Mouse (Mus musculus): Measurements from ENCODE around the gene Popdc2.

Gene Popdc2

DNA sequence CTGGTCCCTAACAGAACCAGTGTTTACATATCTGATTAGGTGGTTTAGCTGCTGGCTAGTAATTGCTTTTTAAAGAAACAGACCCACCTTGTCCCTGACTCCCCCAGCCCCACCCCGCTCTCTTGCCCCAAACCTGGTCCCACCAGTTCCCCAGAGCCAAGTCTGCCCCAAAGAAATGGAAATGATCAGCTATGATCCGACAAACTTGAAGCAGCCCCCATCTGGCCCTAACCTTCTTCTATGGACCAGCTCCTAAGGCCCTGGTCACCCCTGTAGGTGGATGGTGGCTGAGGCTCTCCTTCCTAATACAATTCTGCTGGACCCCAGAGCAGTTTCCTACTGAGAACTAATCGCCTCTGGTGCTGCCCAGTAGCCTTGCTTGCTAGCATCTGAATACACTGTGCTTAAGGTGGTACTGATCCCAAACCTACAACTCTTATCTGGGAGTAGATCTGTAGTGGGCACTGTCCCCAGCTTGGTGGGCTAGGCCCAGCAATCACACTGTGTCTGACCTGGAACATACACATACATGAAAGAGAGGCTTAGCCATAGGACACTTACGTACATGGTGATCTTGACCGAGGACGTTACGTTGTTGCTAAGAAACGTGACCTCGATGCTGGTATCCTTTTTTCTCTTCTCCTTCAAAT, 38.4 kb downstream of the Popdc2 start:
- no peak for DNase-seq (ENCODE audit: low spot score in 2 of 2)

DNA sequence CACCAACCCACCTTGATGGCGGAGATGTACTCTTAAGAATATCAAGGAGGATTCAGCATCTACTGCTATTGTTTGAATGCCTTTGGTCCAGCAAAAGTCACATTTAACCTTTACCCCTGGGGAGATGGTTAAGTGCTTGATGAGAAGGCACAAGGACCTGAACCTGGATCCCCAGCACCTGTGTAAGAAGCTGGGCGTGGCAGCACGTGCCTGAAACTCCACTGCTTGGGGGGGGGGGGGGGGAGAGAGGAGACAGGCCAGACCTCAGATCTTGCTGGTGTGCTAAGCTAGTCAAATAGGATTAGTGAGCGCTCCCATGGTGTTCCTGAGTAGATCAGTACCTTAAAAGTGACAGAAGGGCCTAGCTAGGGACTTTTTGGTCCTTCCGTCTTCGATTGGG, 39.5 kb downstream of the Popdc2 start:
- DNase-seq (ENCODE audit: low spot score in 2 of 2), result no peak

DNA sequence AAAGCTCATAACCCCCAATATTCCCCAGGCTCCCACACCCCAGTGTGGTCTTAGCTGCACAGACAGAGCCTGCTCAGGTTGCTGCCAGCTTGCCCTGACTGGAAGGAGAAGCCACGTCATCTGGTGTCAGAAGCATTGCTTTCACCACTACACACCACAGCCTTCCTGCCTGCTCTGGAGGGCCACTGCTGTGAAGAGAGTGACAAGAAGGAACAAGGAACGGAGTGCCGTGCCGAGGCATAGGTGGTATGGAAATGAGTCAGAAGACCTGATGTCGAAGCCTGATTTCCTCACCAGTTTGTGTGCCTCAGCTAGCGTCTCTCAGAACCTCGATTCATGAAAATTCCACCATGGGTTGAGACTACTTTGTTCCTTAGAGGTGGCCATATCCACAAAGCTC, 41.6 kb downstream of the Popdc2 start:
- no peak for DNase-seq (ENCODE audit: low spot score in 2 of 2)

DNA sequence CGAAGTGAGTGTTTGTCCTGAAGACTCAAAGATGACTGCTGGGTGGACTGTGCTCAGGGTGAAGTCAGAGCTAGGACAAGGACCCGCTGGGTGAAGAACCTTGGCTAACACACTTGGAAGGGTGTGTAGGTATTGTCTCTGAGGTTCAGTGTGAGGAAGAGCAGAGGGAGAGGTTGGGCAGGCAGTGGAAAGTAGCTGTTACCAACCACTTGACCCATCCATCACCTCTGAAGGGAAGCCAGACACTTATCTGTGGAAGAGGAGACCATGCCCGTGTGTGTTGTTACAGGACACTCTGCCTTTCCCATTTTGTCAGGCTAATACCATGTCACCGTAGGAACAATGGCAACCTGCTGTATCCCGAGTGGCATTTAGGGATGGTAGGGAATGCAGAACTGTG, 44.3 kb downstream of the Popdc2 start:
- DNase-seq (ENCODE audit: low spot score in 2 of 2), result no peak

DNA sequence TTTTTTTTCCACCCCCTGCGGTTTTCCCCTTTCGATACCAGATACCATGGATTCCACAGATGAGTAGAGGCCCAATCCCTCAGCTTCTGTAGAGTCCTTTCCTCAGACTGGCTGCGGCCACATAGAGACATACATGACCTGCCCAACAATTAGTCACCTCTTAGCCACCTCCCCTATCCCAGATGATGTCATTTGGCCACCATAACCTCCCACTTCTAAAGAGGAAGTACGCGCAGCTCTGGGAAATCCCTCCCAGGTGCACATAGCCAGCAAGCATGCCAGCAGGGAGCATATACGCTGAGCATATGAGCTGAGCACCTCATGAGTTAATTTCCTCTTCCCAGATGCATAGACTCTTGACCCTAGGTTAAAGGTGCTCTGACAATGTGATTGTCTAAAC, 44.7 kb downstream of the Popdc2 start:
- no peak for DNase-seq (ENCODE audit: low spot score in 2 of 2)

DNA sequence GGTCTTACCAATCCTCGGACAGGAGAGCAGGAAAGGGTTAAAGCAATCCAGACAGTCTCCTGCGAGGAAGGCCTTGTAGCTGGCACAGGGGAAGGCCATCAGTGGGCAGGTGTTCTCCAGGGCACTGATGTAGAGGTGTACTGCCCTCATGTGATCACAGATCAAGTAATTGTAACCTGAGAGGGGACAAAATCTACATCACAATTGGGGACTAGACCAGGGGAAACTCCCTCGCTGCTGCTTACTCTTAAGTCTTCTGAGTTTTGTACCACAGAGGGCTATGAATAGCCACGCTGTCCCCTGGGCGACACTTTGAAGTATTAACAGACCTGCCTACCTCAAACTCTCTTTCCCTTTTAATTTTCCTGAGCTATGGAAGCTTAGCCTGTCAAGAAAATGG, 45.6 kb downstream of the Popdc2 start:
- DNase-seq (ENCODE audit: low spot score in 2 of 2), result no peak

DNA sequence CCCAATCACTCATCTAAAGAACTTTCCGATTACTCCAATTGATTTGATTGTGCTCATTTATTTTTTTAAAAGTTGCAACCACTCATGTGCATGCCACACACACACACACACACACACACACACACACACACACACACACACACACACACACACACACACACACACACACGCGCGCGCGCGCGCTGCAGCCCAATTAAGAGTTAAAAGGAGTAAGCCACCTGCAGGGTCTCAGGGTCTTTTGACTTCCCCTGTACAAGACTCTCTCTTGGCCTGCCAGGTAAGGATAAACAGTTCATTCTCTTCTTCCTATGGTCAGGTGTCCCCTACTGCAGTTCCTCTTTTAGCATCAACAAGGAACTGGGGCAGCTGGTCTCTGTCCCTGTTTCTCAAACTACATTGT, 46.4 kb downstream of the Popdc2 start:
- no peak for DNase-seq (ENCODE audit: low spot score in 2 of 2)

DNA sequence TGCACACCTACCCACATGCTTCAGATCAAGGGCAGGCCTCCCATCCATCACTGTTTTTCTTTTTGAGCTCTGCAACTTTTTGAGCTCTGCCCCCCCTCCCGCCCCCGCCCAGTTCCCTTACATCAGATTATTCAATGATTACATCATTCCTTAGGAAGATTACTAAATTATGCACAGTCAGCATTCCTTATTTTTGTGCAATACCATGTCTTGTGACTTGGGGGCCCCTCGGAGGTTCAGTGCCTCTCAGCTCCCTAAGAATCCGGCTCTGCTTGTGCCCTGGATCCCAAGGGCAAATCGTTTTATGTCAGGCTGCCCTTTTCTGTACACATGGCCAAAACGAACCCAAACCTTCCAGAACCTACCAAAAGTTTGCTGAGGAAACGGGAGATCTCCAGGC, 52.9 kb downstream of the Popdc2 start:
- DNase-seq (ENCODE audit: low spot score in 2 of 2), result no peak

DNA sequence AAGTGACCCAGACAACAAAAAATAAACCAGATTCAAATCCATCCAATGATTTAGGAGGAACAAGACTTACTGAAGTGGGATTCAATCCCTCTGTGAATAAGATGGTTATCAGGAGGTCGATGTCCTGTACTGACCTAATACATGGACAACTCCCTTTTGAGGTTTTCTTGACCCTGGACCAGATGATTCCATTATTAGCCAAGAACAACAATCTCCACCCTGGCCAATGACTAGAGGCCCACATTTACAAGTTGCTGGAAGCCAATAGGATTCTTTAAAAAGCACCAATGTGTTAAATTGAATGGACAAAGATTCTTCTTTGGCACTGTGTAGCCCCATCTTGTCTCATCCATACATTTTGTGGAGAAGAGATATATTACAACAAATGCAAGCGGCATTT, 63.4 kb downstream of the Popdc2 start:
- no peak for DNase-seq (ENCODE audit: low spot score in 2 of 2)

DNA sequence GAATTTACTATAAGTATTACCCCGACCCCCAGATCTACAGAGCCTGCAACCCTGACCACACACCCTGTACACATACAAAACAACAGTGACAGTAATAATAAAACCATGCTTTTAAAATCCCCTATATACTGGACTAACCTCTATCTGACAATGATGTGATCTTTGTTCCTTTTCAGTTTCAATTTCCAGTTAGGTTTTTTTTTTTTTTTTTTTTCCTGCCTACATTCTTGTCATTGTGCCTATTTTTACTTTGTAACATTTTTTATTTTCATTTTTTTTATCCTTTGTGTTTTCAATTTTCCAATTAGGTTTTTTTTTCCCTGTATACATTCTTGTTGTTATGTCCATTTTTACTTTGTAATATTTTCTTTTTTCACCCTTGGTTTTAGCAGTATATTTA, 63.8 kb downstream of the Popdc2 start:
- DNase-seq (ENCODE audit: low spot score in 2 of 2), result no peak
